Mouse (Mus musculus) heart, adult 2 months (tissue): Measurements from ENCODE around the gene Slc27a4.

Experiments used
- CTCF ChIP-seq: fragments of 200-600 bp; IDR thresholded peaks from 2 replicates; pipeline ENCODE4 v1.8.1; 2022; ENCODE audit warnings: antibody characterized with exemption, mild to moderate bottlenecking, moderate library complexity
- POLR2A ChIP-seq: fragments of 200-500 bp; IDR thresholded peaks from 2 replicates; pipeline ENCODE4 v1.6.1; 2011; ENCODE audit warnings: mild to moderate bottlenecking, low read depth, low read length, control low read depth; ENCODE audit not compliant: insufficient read depth

DNA sequence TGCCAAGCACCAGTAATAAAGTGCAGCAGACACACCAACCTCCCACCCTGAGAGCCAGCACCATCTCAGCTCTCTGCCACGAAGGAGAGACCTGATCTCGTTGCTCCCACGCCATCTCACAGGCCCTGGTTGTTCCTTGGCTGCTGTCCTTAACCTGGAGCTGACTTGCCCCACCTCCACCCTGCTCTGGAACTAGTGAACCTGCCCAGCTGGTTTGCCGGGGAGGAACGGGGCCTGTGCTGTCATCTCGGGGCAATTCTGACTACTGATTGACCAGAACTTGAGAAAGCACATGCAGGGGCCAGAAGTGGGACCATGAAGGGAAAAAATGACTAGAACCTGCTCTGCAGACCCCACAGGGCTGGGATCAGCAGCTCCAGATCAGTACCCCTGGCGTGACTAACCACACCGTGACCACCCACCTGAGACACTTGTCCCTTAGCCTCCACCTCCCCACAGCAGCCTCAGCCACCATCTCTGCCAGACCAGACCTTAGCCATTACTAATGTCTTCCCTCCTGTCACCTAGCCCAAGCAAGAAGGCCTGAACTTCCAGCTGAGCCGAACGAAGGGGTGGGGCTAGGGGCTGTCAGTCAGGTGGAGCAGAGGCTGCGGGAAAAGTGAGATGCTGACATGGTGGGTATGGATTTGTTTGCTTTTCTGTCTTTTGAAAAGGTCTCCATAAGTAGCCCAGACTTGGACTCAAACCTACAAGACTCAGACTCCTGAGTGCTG is 34.3 kb upstream of the Slc27a4 start:
- no peak for TF ChIP-seq POLR2A
- no peak for TF ChIP-seq CTCF
